Mouse (Mus musculus) naive thymus-derived CD4-positive, alpha-beta T cell, adult 2 months (primary cell): ENCODE results near the gene Usp12.

Experiments
- DNase-seq: peaks from one replicate; pipeline ENCODE4 v3.0.0-alpha.2; 2011; ENCODE audit warnings: low read depth

Gene Usp12

DNA sequence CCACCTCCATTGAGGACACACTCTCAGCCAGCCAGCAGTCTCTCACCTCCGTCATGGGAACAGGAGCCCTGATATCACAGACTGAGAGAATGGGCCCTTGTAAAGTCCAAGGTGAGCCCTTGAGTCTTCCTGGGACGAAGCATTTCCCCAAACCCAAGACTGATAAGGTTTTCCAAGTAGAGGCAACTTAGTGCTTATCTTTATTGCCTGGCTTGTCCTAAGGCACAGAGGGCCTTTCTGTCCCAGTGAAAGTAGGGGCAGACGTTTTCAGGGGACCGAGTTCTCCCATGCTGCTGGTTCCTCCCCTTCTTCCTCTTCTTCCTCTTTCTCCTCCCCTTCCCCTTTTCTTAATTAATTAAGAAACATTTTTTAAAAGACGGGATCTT, 101.8 kb downstream of the Usp12 start:
- DNase-seq: no peak

DNA sequence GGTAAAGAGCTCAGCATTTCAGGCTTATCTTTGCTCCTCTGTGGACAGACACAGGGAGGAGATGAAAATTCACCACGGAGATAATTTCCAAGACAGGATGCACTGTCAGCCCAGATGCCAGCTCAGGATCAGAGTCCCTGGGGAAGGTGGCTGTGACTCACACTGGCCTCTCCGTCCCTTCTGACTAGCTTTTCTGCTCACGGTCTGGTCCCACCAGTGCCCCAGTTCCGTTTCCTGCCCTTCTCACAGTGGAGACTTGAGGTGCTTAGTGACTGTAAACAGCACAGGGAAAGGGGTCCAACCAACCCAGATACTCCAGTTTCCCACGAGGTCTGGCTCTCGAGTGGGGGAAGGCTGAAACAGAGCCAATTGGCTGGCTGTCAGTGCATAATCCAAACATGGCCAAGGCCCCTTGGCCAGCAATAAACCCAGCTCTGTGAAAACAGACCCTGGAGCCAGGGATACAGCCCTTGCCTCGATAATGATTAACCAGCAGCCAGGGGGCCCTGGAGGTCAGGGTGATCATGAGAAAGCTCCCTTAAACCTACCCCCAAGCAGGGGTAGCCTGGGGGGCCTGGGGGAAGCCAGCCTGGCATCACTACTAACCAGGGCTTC, 102.3 kb downstream of the Usp12 start:
- DNase-seq: no peak

DNA sequence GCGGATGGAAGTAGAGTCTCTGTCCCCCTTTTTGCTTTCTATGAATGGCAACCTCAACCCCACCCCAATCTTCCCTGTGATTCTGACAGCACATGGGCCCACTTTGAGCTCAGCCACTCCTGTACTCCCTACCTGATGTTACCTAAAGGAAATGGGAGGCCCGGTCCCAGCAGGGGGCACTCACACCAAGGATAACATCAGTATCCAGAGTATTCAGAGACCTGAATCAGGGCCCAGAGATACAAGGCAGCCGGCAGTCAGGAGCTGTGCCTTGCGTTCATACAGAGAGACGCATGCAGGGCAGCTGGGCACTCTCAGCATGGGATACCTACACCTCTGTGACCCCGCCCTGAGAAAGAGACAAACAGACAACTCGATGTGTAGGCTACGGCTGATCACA, 103.1 kb downstream of the Usp12 start:
- no peak for DNase-seq

DNA sequence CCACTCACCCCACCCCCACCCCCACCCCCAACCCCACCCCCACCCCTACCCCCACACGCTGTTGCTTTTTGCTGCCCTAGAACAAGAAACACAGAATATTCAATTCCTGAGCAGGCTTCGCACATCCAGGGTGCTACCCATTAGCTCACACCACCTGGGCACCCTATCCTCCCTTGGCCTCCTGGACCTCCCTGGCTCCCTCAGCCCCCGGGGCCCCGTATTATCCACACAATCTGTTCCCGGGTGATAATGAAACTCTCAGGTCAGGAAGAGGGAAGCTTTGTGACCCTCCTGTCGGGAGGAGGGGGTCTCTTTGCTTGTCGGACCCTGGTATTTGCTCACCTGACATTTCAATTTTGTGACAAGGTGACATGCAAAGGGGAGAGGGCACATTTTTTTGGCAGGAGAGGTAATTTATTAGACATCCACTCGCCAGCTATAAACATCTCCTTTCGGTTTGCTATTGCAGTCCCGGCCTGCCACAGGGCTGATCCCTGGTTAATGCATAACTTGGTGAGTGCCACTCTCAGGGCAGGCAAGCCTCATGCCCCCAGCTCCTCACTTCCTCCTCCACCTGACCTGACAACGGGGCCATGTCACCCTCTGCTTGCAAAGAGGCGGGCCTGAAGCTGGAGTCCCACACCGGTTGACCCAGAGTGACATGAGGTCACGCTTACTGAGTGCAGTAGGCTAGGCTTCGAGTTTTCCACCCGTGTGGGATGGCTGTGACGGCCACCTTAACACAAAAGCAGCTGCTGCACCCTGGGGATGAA, 107.1 kb downstream of the Usp12 start:
- no peak for DNase-seq

DNA sequence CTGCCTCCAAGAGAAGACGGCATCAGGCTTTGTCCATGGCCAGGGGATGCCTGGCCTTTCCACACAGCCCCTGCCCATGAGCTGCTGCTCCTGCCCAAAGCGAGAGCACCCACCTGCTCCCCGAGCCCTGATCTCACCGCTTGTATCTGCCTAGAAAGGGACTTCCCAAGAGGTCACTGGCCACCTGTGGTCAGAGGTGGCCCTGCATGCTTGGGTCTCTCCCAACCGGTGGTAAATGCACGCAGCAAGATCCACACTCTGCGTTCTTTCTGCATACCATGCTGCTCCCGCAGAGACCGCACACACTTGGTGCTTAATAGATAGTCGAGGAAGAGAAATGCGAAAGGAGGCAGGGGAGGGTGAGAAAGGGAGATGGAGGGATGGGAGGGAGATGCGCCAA, 107.9 kb downstream of the Usp12 start:
- DNase-seq: no peak
